22 mouse cellular contexts compared by ENCODE assay signal in genomic region chr4:62649536-62650230, GRCm38 (mm10).
DNase-seq lines count a peak whose midpoint lies in the region; TF ChIP-seq lines count a peak whose summit lies in the region.
"Had no signal": no experiment of that assay in that cellular context is flagged by ENCODE, and none has a peak within 500 bp of the region (broad histone marks: within the 10 kb centered on the region; RNA-seq: fewer than 3 reads in every experiment).

No protein-coding gene starts in this region.

- WGBS in cerebellum, adult 2 months: 11% methylated on average over 8 of the region's 8 CpGs
- 95% methylated on average over 8 of the region's 8 CpGs for WGBS in thymus, adult 2 months

- no peak overlapping the region for H3K27ac ChIP-seq in testis, adult 2 months (ENCODE audit: control insufficient read depth, insufficient read depth, low read depth, low read length)
- H3K27ac ChIP-seq in cerebellum, adult 2 months (ENCODE audit: insufficient read depth, low read length): peak overlapping the region; percentile 53
- no peak overlapping the region for H3K27ac ChIP-seq in thymus, adult 2 months (ENCODE audit: control insufficient read depth, insufficient read depth, low read length)
- H3K27ac ChIP-seq: embryonic facial prominence, embryonic 15.5 days; forebrain, embryonic 10.5 days; heart, embryonic 10.5 days; heart, embryonic 15.5 days; hindbrain, embryonic 10.5 days; hindbrain, embryonic 15.5 days had no signal

- no peaks in the 10 kb centered on the region for H3K27me3 ChIP-seq in testis, adult 2 months (ENCODE audit: control insufficient read depth, insufficient read depth, low read length)
- no peaks in the 10 kb centered on the region for H3K27me3 ChIP-seq in cerebellum, adult 2 months (ENCODE audit: control insufficient read depth, insufficient read depth, low read length)
- no peaks in the 10 kb centered on the region for H3K27me3 ChIP-seq in thymus, adult 2 months (ENCODE audit: control insufficient read depth, insufficient read depth, low read length)
- H3K27me3 ChIP-seq: embryonic facial prominence, embryonic 15.5 days; hindbrain, embryonic 15.5 days; Patski had no signal

- H3K4me1 ChIP-seq in testis, adult 2 months (ENCODE audit: control insufficient read depth, insufficient read depth, low read length): peaks cover 5% of the 10 kb centered on the region
- H3K4me1 ChIP-seq in cerebellum, adult 2 months (ENCODE audit: control insufficient read depth, insufficient read depth, low read length): peaks cover 47% of the 10 kb centered on the region
- no peaks in the 10 kb centered on the region for H3K4me1 ChIP-seq in thymus, adult 2 months (replicated peaks; ENCODE audit: control insufficient read depth, insufficient read depth, low read length)

- peak overlapping the region; percentile 5; the same call in 1 of the 2 replicates for H3K4me3 ChIP-seq in testis, adult 2 months (ENCODE audit: control insufficient read depth, low read depth, low read length)
- no peak overlapping the region for H3K4me3 ChIP-seq in cerebellum, adult 2 months (replicated peaks; ENCODE audit: insufficient read depth, low read depth, low read length)
- no peak overlapping the region for H3K4me3 ChIP-seq in thymus, adult 2 months (ENCODE audit: control insufficient read depth, insufficient read depth, low read length)
- H3K4me3 ChIP-seq: embryonic facial prominence, embryonic 15.5 days; erythroblast, embryonic 14.5 days; forebrain, embryonic 10.5 days; heart, embryonic 10.5 days; heart, embryonic 15.5 days; hindbrain, embryonic 10.5 days; hindbrain, embryonic 15.5 days had no signal

- no peak for TF ChIP-seq POLR2A in testis, adult 2 months (IDR thresholded peaks at IDR 0.05; ENCODE audit: control insufficient read depth, low read depth, low read length)
- no peak for TF ChIP-seq POLR2A in cerebellum, adult 2 months (IDR thresholded peaks at IDR 0.05; ENCODE audit: borderline replicate concordance, insufficient read depth, low read length)
- TF ChIP-seq POLR2A in thymus, adult 2 months (IDR thresholded peaks at IDR 0.05; ENCODE audit: control insufficient read depth, extremely low read depth, insufficient read depth, low read length, poor library complexity): no peak

- H3K36me3 ChIP-seq in testis, adult 2 months (ENCODE audit: control insufficient read depth, insufficient read depth, low read length): no peaks in the 10 kb centered on the region
- no peaks in the 10 kb centered on the region for H3K36me3 ChIP-seq in thymus, adult 2 months (ENCODE audit: control insufficient read depth, insufficient read depth, low read length)
- H3K36me3 ChIP-seq: embryonic facial prominence, embryonic 15.5 days; heart, embryonic 15.5 days; hindbrain, embryonic 15.5 days had no signal

- no peak for DNase-seq in testis, postnatal 14 days (ENCODE audit: low spot score)
- DNase-seq in cerebellum, adult 2 months: peak; percentile 87 to 92
- peak; percentile 75 to 78 for DNase-seq in cerebellum, postnatal 10 days
- DNase-seq in yolk sac, embryonic 10.5 days (ENCODE audit: low spot score): peak; percentile 74
- no peak for DNase-seq in layer of hippocampus, postnatal 25 days (ENCODE audit: extremely low spot score in 1 of 2, low spot score in 1 of 2)
- DNase-seq in heart, postnatal 4 days: no peak
- DNase-seq in thymus, adult 2 months: no peak
- DNase-seq: adrenal gland, postnatal 14 days; embryo, embryonic 11 days; gastrocnemius, postnatal 36 days; heart, adult 18-20 months; heart, postnatal 14 days; kidney, adult 8-10 months had no signal

- TF ChIP-seq CTCF in testis, adult 2 months (IDR thresholded peaks at IDR 0.05; ENCODE audit: control insufficient read depth, insufficient read depth, insufficient replicate concordance, low read depth, low read length): no peak
- no peak for TF ChIP-seq CTCF in cerebellum, adult 2 months (IDR thresholded peaks at IDR 0.05; ENCODE audit: borderline replicate concordance, insufficient read depth, low read depth, low read length)
- TF ChIP-seq CTCF in thymus, adult 2 months (IDR thresholded peaks at IDR 0.05; ENCODE audit: borderline replicate concordance, control insufficient read depth, extremely low read depth, insufficient read depth, low read length, poor library complexity): no peak

Comparison
In these comparisons a context has a peak if more than half of its experiments do, and no peak if none do; other contexts are left out.
1. DNase-seq: peak in cerebellum, adult 2 months (2 of 2), cerebellum, postnatal 10 days (2 of 2) and yolk sac, embryonic 10.5 days (single experiment); none in testis, postnatal 14 days (single experiment), layer of hippocampus, postnatal 25 days (0 of 2), heart, postnatal 4 days (single experiment) and thymus, adult 2 months (single experiment).